ENCODE assay signal across 21 mouse cellular contexts in the genomic region with DNA sequence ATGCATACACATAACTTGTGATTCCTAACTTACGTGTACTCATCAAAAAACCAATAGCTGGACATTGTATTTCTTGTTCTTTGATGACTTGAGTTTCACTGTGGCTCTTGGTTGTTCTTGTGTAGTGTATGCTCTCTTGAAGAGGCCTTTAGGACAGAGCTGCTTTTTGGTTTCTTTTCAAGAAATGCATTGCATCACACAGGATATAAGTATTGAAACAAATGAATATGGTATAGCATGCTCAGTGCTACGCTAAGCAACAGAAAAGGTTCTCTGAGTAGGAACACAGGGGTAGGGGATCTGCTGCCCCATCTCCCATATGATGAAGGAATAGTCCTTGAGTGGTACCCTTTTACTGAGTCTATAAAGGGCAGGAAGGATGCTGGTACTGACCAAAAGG.
DNase-seq lines count a peak whose midpoint lies in the region; ATAC-seq and TF ChIP-seq lines count a peak whose summit lies in the region.
"Had no signal": no experiment of that assay in that cellular context is flagged by ENCODE, and none has a peak within 500 bp of the region (broad histone marks: within the 10 kb centered on the region; RNA-seq: fewer than 3 reads in every experiment).

No protein-coding gene starts in this region.

- no peak overlapping the region for H3K4me2 ChIP-seq in intestine, postnatal 0 days (replicated peaks; ENCODE audit: low read depth)
- no peak overlapping the region for H3K4me2 ChIP-seq in forebrain, embryonic 12.5 days

- no peak overlapping the region for H3K9ac ChIP-seq in intestine, postnatal 0 days (ENCODE audit: low read depth, low read length)
- H3K9ac ChIP-seq in forebrain, embryonic 12.5 days: no peak overlapping the region

- no peak overlapping the region for H3K4me3 ChIP-seq in macrophage (ENCODE audit: inconsistent target)
- no peak overlapping the region for H3K4me3 ChIP-seq in intestine, postnatal 0 days (ENCODE audit: low read depth, low read length)
- H3K4me3 ChIP-seq in forebrain, embryonic 12.5 days (replicated peaks): no peak overlapping the region

- no peaks in the 10 kb centered on the region for H3K9me3 ChIP-seq in intestine, postnatal 0 days (ENCODE audit: control insufficient read depth)
- H3K9me3 ChIP-seq in forebrain, embryonic 12.5 days: no peaks in the 10 kb centered on the region

- peaks cover 100% of the 10 kb centered on the region for H3K79me2 ChIP-seq in macrophage (ENCODE audit: inconsistent target)

- ATAC-seq in granulocyte monocyte progenitor cell, adult 5-6 weeks (replicated peaks; ENCODE audit: poor library complexity, severe bottlenecking): peak; percentile 49
- ATAC-seq in megakaryocyte, adult 5-6 weeks (ENCODE audit: poor library complexity, severe bottlenecking): peak; percentile 54
- ATAC-seq in megakaryocyte progenitor cell, adult 5-6 weeks (replicated peaks; ENCODE audit: poor library complexity): peak; percentile 51
- ATAC-seq in intestine, postnatal 0 days: no peak
- ATAC-seq in forebrain, embryonic 12.5 days (ENCODE audit: low FRiP score): no peak
- ATAC-seq: activated CD4-positive, CD25-positive, alpha-beta regulatory T cell, adult 4 months; CD4-positive, CD25-positive, alpha-beta regulatory T cell, adult 4 months; Patski had no signal

- H3K27me3 ChIP-seq in intestine, postnatal 0 days (replicated peaks; ENCODE audit: control insufficient read depth, insufficient read depth, low read length): no peaks in the 10 kb centered on the region
- no peaks in the 10 kb centered on the region for H3K27me3 ChIP-seq in forebrain, embryonic 12.5 days
- H3K27me3 ChIP-seq: CH12.LX, Patski had no signal

- peak overlapping the region; percentile 61 for H3K27ac ChIP-seq in macrophage
- H3K27ac ChIP-seq in intestine, postnatal 0 days (ENCODE audit: low read depth, low read length): no peak overlapping the region
- H3K27ac ChIP-seq in forebrain, embryonic 12.5 days: no peak overlapping the region

- no peaks in the 10 kb centered on the region for H3K36me3 ChIP-seq in macrophage (ENCODE audit: inconsistent target)
- H3K36me3 ChIP-seq in intestine, postnatal 0 days (ENCODE audit: control insufficient read depth, insufficient read depth): no peaks in the 10 kb centered on the region
- H3K36me3 ChIP-seq in forebrain, embryonic 12.5 days (replicated peaks): no peaks in the 10 kb centered on the region
- H3K36me3 ChIP-seq: G1E had no signal

- no peak for TF ChIP-seq CTCF in intestine, postnatal 0 days (IDR thresholded peaks at IDR 0.05; ENCODE audit: low read depth)

- DNase-seq in lung, postnatal 25 days (ENCODE audit: low spot score): no peak
- no peak for DNase-seq in gastrocnemius, postnatal 10 days
- DNase-seq: adrenal gland, adult 2 months; adrenal gland, adult 8-10 months; adrenal gland, postnatal 10 days; adrenal gland, postnatal 14 days; adrenal gland, postnatal 25 days; adrenal gland, postnatal 36 days; cerebellum, adult 11 months; cerebellum, adult 11-12 months had no signal

- H3K4me1 ChIP-seq in intestine, postnatal 0 days (replicated peaks; ENCODE audit: control insufficient read depth, insufficient read depth, low read length): 0 out of 2 replicates have a peak, but pooled peaks cover 4% of the 10 kb centered on the region
- H3K4me1 ChIP-seq in forebrain, embryonic 12.5 days: no peaks in the 10 kb centered on the region

- 55% methylated on average over 2 of the region's 2 CpGs for WGBS in macrophage (ENCODE audit: missing documents)
- 85% methylated on average over 2 of the region's 2 CpGs for WGBS in intestine, postnatal 0 days
- 87% methylated on average over 2 of the region's 2 CpGs for WGBS in forebrain, embryonic 12.5 days

Comparison
In these comparisons a context has a peak if more than half of its experiments do, and no peak if none do; other contexts are left out.
1. ATAC-seq: peak in granulocyte monocyte progenitor cell, adult 5-6 weeks (single experiment), megakaryocyte, adult 5-6 weeks (single experiment) and megakaryocyte progenitor cell, adult 5-6 weeks (single experiment); none in intestine, postnatal 0 days (single experiment) and forebrain, embryonic 12.5 days (single experiment).